Mouse (Mus musculus): ENCODE data around the gene Gsg1l. TPM values are rescaled to one million over a fixed set of nuclear protein-coding genes. Genes with fewer than 3 reads are reported as not detected.

Gene Gsg1l
- polyA plus RNA-seq, 1 experiment from 2014 or later: 16.3 TPM

Other genes with a start within 250 kb of the Gsg1l start
- 66.6 and 75.4 TPM in 2 replicates for gene Xpo6, start 118.1 kb upstream of the Gsg1l start, polyA plus RNA-seq (2016; fragmentation: Nextera tagmentation; extraction: Ambion mirVana)
- gene Sbk1, start 190.2 kb upstream of the Gsg1l start, polyA plus RNA-seq (2016; fragmentation: Nextera tagmentation; extraction: Ambion mirVana): 322 and 342 TPM in 2 replicates

Measured in neural tube, embryonic 12.5 days (tissue).